Mouse (Mus musculus): ENCODE results near the gene Kif5a. TPM values are rescaled to one million over a fixed set of nuclear protein-coding genes. Genes with fewer than 3 reads are reported as not detected.

The Kif5a gene
- polyA plus RNA-seq, 1 experiment from 2014 or later = 0.28 TPM

DNA sequence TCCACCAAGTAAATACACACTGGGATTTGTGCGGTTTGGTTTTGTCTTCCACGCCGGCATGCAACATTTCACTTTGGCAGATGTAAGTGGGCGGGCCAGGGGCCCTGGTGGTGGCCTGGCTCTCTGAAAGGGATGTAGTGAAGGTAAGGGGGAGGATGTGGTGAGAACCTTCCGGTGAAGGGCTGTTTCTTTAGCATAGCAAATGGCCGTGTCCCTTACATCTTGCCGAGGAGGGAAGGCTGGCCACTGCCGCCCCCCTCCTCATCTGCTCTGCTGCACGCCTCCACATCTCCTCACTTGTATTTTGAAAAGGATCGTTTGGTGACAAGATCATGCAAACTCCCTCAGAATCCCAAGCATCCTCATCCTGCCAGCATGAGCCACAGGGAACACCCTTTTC, 37.4 kb downstream of the Kif5a start:
- H3K4me3 ChIP-seq (replicated peaks; ENCODE audit: low read depth, low read length) = no peak overlapping the region
- H3K27ac ChIP-seq = no peak overlapping the region
- no peak overlapping the region for H3K4me2 ChIP-seq (ENCODE audit: low read length)
- DNase-seq (ENCODE audit: low spot score) (no peak), ATAC-seq (replicated peaks; ENCODE audit: low FRiP score, low read depth) (no peak)
- no peaks in the 10 kb centered on the region for H3K4me1 ChIP-seq (replicated peaks; ENCODE audit: insufficient read depth, low read length)
- no peaks in the 10 kb centered on the region for H3K36me3 ChIP-seq (ENCODE audit: insufficient read depth, low read length)
- 7% methylated on average over 10 of the region's 10 CpGs for WGBS
- H3K27me3 ChIP-seq (ENCODE audit: insufficient read depth, low read length) = no peaks in the 10 kb centered on the region
- H3K9me3 ChIP-seq (replicated peaks; ENCODE audit: low read length) = no peaks in the 10 kb centered on the region
- no peak for TF ChIP-seq CTCF (IDR thresholded peaks at IDR 0.05; ENCODE audit: low read depth)
- no peak overlapping the region for H3K9ac ChIP-seq (ENCODE audit: low read depth, low read length)

DNA sequence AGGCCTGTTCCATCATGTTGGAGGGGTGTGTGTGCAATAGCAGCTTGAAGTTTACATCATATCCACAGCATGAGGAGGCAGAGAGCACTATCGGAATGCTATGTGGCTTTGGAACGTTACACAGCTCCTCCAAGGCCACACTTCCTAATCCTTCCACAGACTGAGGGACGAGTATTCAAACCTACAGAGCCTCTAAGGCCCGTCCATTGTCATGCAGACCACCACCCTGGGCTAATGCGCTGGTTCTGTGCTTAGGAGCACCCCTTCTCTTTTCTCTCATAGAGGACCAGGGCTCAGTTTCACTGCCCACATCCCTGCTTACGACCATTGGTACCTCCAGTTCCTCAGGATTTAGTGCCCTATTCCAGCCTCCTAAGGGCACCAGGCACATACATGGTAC, 37.9 kb downstream of the Kif5a start:
- Histone ChIP-seq H3K9me3 (replicated peaks; ENCODE audit: low read length) (no peaks in the 10 kb centered on the region), H3K27me3 (ENCODE audit: insufficient read depth, low read length) (no peaks in the 10 kb centered on the region), H3K4me2 (ENCODE audit: low read length) (no peak overlapping the region), H3K4me1 (replicated peaks; ENCODE audit: insufficient read depth, low read length) (no peaks in the 10 kb centered on the region), H3K4me3 (replicated peaks; ENCODE audit: low read depth, low read length) (no peak overlapping the region), H3K27ac (no peak overlapping the region), H3K9ac (ENCODE audit: low read depth, low read length) (no peak overlapping the region), H3K36me3 (ENCODE audit: insufficient read depth, low read length) (no peaks in the 10 kb centered on the region)
- WGBS = 56% methylated on average over 6 of the region's 6 CpGs
- DNase-seq (ENCODE audit: low spot score) (no peak), ATAC-seq (replicated peaks; ENCODE audit: low FRiP score, low read depth) (no peak)
- no peak for TF ChIP-seq CTCF (IDR thresholded peaks at IDR 0.05; ENCODE audit: low read depth)

DNA sequence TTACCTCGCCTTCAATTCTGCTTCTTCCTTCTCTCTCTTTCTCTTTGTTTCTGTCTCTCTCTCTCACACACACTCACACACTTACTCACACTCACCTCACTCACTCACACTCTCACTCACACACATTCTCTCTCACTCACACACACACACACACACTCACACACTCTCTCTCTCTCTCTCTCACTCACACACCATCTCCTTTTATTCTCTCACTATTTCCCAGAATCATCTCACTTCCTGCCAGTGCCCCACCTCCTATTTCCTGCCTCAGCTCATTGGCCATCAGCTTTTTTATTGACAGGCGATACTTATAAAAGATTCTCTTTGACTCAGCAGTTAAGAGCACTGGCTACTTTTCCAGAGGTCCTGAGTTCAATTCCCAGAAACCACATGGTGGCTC, 44.8 kb downstream of the Kif5a start:
- ATAC-seq (replicated peaks; ENCODE audit: low FRiP score, low read depth) (no peak), DNase-seq (ENCODE audit: low spot score) (no peak)
- Histone ChIP-seq H3K27me3 (ENCODE audit: insufficient read depth, low read length) (no peaks in the 10 kb centered on the region), H3K27ac (no peak overlapping the region), H3K36me3 (ENCODE audit: insufficient read depth, low read length) (no peaks in the 10 kb centered on the region), H3K9me3 (replicated peaks; ENCODE audit: low read length) (no peaks in the 10 kb centered on the region), H3K4me3 (replicated peaks; ENCODE audit: low read depth, low read length) (no peak overlapping the region), H3K9ac (ENCODE audit: low read depth, low read length) (no peak overlapping the region), H3K4me2 (ENCODE audit: low read length) (no peak overlapping the region), H3K4me1 (replicated peaks; ENCODE audit: insufficient read depth, low read length) (no peaks in the 10 kb centered on the region)
- WGBS = 83% methylated on average over 2 of the region's 2 CpGs
- TF ChIP-seq CTCF (IDR thresholded peaks at IDR 0.05; ENCODE audit: low read depth) = no peak

DNA sequence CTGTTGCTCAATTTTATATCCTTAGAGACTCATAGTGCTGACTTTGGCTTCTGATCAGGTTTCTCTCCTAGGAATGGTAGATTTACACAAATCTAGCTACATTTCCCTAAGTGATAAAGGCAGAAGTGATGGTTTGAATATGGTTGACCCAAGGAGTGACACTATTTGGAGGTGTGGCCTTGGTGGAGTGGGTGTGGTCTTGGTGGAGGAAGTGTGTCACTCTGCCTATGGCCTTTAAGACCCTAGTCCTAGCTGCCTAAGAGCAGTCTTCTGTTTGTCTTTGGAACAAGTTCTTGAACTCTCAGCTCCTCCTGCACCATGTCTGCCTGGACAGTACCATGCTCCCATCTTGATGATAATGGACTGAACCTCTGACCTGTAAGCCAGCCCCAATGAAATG, 46.0 kb downstream of the Kif5a start:
- no peak overlapping the region for H3K4me3 ChIP-seq (replicated peaks; ENCODE audit: low read depth, low read length)
- no peak for DNase-seq (ENCODE audit: low spot score)
- ATAC-seq (replicated peaks; ENCODE audit: low FRiP score, low read depth) = no peak
- H3K4me1 ChIP-seq (replicated peaks; ENCODE audit: insufficient read depth, low read length) = no peaks in the 10 kb centered on the region
- H3K36me3 ChIP-seq (ENCODE audit: insufficient read depth, low read length) = no peaks in the 10 kb centered on the region
- no peak for TF ChIP-seq CTCF (IDR thresholded peaks at IDR 0.05; ENCODE audit: low read depth)
- H3K27me3 ChIP-seq (ENCODE audit: insufficient read depth, low read length) = no peaks in the 10 kb centered on the region
- H3K4me2 ChIP-seq (ENCODE audit: low read length) = no peak overlapping the region
- no peaks in the 10 kb centered on the region for H3K9me3 ChIP-seq (replicated peaks; ENCODE audit: low read length)
- H3K9ac ChIP-seq (ENCODE audit: low read depth, low read length) = no peak overlapping the region
- no peak overlapping the region for H3K27ac ChIP-seq

DNA sequence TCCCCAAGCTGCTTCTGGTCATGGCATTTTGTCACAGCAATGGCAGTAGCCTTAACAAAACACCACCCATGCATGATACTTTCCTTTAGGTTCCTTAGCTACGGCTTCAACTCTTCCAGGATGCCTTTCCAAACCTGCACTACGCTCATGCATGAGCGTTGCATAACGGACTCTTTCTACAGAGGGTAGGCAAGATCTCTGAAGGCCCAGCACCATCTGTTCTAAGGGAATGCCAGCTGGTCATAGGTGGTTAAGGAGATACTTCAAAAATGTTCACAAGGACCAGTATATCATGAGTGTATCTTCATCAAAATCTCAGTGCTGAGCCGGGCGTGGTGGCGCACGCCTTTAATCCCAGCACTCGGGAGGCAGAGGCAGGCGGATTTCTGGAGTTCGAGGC, 46.7 kb downstream of the Kif5a start:
- no peak for DNase-seq (ENCODE audit: low spot score)

DNA sequence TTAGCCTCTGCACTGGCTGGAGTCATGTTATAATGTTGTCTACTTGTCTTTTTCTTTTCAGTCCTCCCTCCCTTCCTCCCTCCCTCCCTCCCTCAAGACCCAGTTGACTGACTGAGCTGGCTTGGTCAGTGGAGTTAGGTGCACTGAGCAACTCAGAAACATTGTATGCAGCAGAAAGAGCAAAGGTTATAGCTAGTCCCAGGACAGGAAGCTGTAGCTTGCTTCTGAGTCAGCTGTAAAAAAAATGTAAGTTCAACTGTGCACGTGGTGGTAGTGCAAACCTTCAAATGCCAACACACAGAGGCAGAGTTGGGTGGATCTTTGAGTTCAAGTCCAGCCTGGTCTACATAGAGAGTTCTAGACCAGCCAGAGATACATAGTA, 48.7 kb downstream of the Kif5a start:
- no peaks in the 10 kb centered on the region for H3K27me3 ChIP-seq (ENCODE audit: insufficient read depth, low read length)
- no peaks in the 10 kb centered on the region for H3K9me3 ChIP-seq (replicated peaks; ENCODE audit: low read length)
- ATAC-seq (replicated peaks; ENCODE audit: low FRiP score, low read depth) = no peak
- no peak for TF ChIP-seq CTCF (IDR thresholded peaks at IDR 0.05; ENCODE audit: low read depth)
- H3K4me2 ChIP-seq (ENCODE audit: low read length) = no peak overlapping the region
- H3K4me1 ChIP-seq (replicated peaks; ENCODE audit: insufficient read depth, low read length) = peaks cover 7% of the 10 kb centered on the region; the same call in 1 of the 2 replicates
- no peak overlapping the region for H3K27ac ChIP-seq
- no peaks in the 10 kb centered on the region for H3K36me3 ChIP-seq (ENCODE audit: insufficient read depth, low read length)
- DNase-seq (ENCODE audit: low spot score) = no peak
- no peak overlapping the region for H3K4me3 ChIP-seq (replicated peaks; ENCODE audit: low read depth, low read length)
- no peak overlapping the region for H3K9ac ChIP-seq (ENCODE audit: low read depth, low read length)
- WGBS = 42% methylated on average over 1 of the region's 1 CpGs

More for the DNA sequence above, 46.7 kb downstream of the Kif5a start:
- no peaks in the 10 kb centered on the region for H3K4me1 ChIP-seq (replicated peaks; ENCODE audit: insufficient read depth, low read length)
- no peak overlapping the region for H3K27ac ChIP-seq
- H3K36me3 ChIP-seq (ENCODE audit: insufficient read depth, low read length) = no peaks in the 10 kb centered on the region
- no peak overlapping the region for H3K4me3 ChIP-seq (replicated peaks; ENCODE audit: low read depth, low read length)
- WGBS = 96% methylated on average over 11 of the region's 11 CpGs
- H3K4me2 ChIP-seq (ENCODE audit: low read length) = no peak overlapping the region
- TF ChIP-seq CTCF (IDR thresholded peaks at IDR 0.05; ENCODE audit: low read depth) = no peak
- no peak for ATAC-seq (replicated peaks; ENCODE audit: low FRiP score, low read depth)
- H3K27me3 ChIP-seq (ENCODE audit: insufficient read depth, low read length) = no peaks in the 10 kb centered on the region
- H3K9me3 ChIP-seq (replicated peaks; ENCODE audit: low read length) = no peaks in the 10 kb centered on the region
- H3K9ac ChIP-seq (ENCODE audit: low read depth, low read length) = no peak overlapping the region

DNA sequence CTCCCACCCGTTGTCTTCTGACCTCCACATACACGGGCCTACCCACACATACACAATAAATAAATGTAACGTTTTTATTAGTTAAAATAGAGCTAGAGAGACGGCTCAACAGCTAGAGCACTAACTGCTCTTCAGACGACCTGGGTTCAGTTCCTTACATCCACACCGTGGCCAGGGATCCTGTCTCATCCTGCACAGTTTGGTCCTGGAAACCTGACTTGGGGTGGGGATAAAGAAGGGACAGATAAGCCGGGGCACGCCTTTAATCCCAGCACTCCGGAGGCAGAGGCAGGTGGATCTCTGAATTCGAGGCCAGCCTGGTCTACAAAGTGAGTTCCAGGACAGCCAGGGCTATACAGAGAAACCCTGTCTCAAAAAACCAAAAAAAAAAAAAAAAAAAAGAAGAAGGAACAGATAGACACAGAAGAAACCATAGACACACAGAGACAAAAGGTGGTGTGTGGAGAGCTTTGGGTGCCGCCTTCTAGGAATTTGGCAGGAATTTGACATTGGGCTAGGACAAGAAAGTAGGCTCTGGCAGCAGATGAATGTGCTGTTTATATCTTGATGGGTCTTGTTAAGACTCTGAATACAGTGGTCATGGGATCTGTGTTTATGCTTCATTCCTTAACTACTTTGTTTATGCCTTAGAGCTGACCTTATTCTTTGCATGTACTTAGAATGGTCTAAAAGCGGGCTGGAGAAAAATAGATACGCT, 49.3 kb downstream of the Kif5a start:
- Histone ChIP-seq H3K9me3 (replicated peaks; ENCODE audit: low read length) (no peaks in the 10 kb centered on the region), H3K4me1 (replicated peaks; ENCODE audit: insufficient read depth, low read length) (peaks cover 7% of the 10 kb centered on the region; the same call in 1 of the 2 replicates), H3K4me2 (ENCODE audit: low read length) (no peak overlapping the region), H3K4me3 (replicated peaks; ENCODE audit: low read depth, low read length) (no peak overlapping the region), H3K27me3 (ENCODE audit: insufficient read depth, low read length) (no peaks in the 10 kb centered on the region), H3K9ac (ENCODE audit: low read depth, low read length) (no peak overlapping the region), H3K36me3 (ENCODE audit: insufficient read depth, low read length) (no peaks in the 10 kb centered on the region), H3K27ac (no peak overlapping the region)
- no peak for DNase-seq (ENCODE audit: low spot score)
- WGBS = 68% methylated on average over 13 of the region's 13 CpGs
- no peak for TF ChIP-seq CTCF (IDR thresholded peaks at IDR 0.05; ENCODE audit: low read depth)
- no peak for ATAC-seq (replicated peaks; ENCODE audit: low FRiP score, low read depth)
